Mouse (Mus musculus) spleen, adult 2 months (tissue): Measurements from ENCODE around the gene Arid1b.

ENCODE experiments used
- CTCF ChIP-seq: fragments of 200-500 bp; IDR thresholded peaks from 2 replicates; pipeline ENCODE4 v1.5.1; 2011; ENCODE audit warnings: mild to moderate bottlenecking, inconsistent platforms; ENCODE audit not compliant: insufficient read depth, insufficient read length, insufficient replicate concordance; ENCODE audit errors: extremely low read depth
- POLR2A ChIP-seq: fragments of 200-500 bp; IDR thresholded peaks from 2 replicates; pipeline ENCODE4 v1.6.1; 2011; ENCODE audit warnings: low read depth, low read length, inconsistent platforms

GRCm38 (mm10) chr17:5217852-5218845 lies 224.0 kb downstream of the Arid1b start:
- TF ChIP-seq CTCF (no peak), POLR2A (no peak)
